Mouse (Mus musculus): ENCODE results near the gene Olfr165.
"Not testable (repeated sequence)": the region's sequence is repeated elsewhere in the genome, so short reads cannot be mapped to it uniquely, and the experiment has no call there.

The Olfr165 gene

DNA sequence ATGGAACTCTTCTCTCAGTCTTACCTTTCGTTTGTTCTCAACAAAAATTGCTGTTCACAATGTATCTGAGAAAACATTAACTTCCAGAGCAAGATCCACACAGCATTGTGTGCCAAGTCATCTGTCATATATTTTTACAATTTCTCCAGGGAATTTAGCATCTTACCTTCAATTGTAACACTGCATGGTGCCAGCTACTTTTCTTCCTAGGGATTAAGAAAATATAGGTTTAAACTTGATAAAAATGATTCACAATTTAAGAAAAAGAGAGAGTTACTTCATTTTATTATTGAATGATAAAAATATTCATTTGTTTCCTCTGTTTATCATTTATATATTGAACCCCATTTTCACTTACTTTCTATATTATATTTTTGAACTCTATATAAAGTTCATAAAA is at the start of gene Olfr165:
Gene Olfr165 (minus strand): TSS at position 101 of the 400 bp plus-strand sequence.
- DNase-seq (ENCODE audit: low spot score in 2 of 2), result no peak

DNA sequence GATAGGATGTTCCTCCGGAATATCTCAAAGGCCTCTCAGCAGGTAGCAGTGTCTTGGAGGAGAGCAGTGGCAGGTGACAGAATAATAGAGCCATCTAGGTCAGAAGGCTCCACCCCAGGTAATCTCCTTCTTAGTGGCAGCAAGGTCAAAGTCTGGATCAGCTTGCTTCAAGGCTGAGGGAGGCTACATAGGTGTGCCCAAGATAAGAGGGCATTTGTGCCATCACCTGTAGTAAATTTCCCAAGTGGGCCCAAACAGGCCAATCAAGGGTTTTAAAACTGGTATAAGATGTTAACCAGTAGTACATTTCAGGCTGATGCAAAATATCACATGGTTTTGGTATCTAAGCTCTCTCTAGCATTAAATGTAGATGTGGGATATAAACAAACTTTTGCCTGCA is 41.4 kb upstream of the Olfr165 start:
- no peak for DNase-seq (ENCODE audit: low spot score in 2 of 2)

DNA sequence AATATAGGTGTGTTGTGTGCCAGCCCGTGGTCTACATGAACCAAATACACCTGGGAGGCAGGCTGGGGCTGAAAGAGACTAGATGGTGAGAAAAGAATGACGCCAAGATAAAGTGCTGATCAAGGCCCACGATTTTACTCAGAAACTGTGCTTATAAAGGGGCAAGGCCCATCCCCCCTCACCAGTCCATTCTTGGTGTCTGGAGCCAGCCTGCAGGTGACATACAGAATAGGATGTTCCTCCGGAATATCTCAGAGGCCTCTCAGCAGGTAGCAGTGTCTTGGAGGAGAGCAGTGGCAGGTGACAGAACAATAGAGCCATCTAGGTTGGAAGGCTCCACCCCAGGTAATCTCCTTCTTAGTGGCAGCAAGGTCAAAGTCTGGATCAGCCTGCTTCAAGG is 35.8 kb upstream of the Olfr165 start:
- not testable (repeated sequence) for DNase-seq (ENCODE audit: low spot score in 2 of 2)

DNA sequence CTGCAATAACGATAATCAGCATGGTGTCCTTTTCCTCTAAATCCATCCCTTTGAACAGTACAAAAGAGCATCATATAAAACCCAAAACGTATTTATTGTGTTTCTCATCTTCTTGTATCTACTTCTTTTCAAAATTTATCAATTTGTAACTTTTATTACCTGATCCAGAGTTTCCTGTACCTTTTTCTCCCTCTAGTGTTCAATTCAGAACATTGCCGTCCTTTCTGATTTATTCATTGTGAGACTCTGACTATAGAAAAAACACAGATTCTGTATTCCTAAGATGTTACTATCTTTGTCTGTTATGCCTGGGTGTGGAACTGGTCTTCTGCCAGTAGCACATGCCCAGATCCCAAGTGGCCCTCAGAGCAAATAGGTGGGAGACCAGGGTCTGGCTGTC is 35.0 kb downstream of the Olfr165 start:
- DNase-seq (ENCODE audit: low spot score in 2 of 2), result no peak
